Mouse (Mus musculus) embryonic facial prominence, embryonic 13.5 days (tissue): Measurements from ENCODE around the gene Zfr2. TPM values are rescaled to one million over a fixed set of nuclear protein-coding genes. Genes with fewer than 3 reads are reported as not detected.
A peak's percentile ranks its signal among the peaks of the same experiment; 100 is the strongest.

Experiments used
- ATAC-seq: fragments of 200-750 bp; cut with Nextera tagmentation; 2 replicates; pipeline ENCODE4 v1.8.0; 2017; ENCODE audit warnings: low read depth; ENCODE audit not compliant: insufficient number of reproducible peaks, insufficient read depth, low FRiP score, low TSS enrichment
- H3K27ac ChIP-seq: fragments of 300-500 bp; sonication (generic); 2 replicates; pipeline ENCODE4 v1.5.1; 2015; ENCODE audit warnings: moderate library complexity, mild to moderate bottlenecking, inconsistent platforms
- H3K27me3 ChIP-seq: fragments of 300-500 bp; sonication (generic); 2 replicates; pipeline ENCODE4 v1.6.1; 2015; ENCODE audit warnings: mild to moderate bottlenecking, inconsistent platforms
- H3K36me3 ChIP-seq: fragments of 300-500 bp; sonication (generic); 2 replicates; pipeline ENCODE4 v1.6.1; 2015; ENCODE audit warnings: mild to moderate bottlenecking, inconsistent platforms
- H3K4me1 ChIP-seq: fragments of 300-500 bp; sonication (generic); 2 replicates; pipeline ENCODE4 v1.6.1; 2015; ENCODE audit warnings: inconsistent platforms
- H3K4me2 ChIP-seq: fragments of 300-500 bp; sonication (generic); 2 replicates; pipeline ENCODE4 v1.6.1; 2015; ENCODE audit warnings: moderate library complexity, mild to moderate bottlenecking, inconsistent platforms
- H3K4me3 ChIP-seq: fragments of 300-500 bp; sonication (generic); 2 replicates; pipeline ENCODE4 v1.5.1; 2015; ENCODE audit warnings: mild to moderate bottlenecking, inconsistent platforms
- H3K9ac ChIP-seq: fragments of 300-500 bp; sonication (generic); 2 replicates; pipeline ENCODE4 v1.6.1; 2015; ENCODE audit warnings: mild to moderate bottlenecking, inconsistent platforms
- H3K9me3 ChIP-seq: fragments of 300-500 bp; sonication (generic); 2 replicates; pipeline ENCODE4 v1.6.1; 2016; ENCODE audit warnings: inconsistent platforms
- WGBS: fragments of 180-500 bp; shearing (Covaris S2); methylation state at CpG from one replicate; pipeline ENCODE4 v1.1.7; 2015; ENCODE audit warnings: mixed read lengths; 5-methylcytosine and 5-hydroxymethylcytosine counted together
- polyA plus RNA-seq: library from polyadenylated mRNA; unstranded; fragments of >200 nt; fragmentation: Nextera tagmentation; extraction: Ambion mirVana; gene quantifications from 2 replicates; pipeline ENCODE4 v1.2.1, GENCODE M21; 2015

The Zfr2 gene
- polyA plus RNA-seq, 1 experiment from 2014 or later: 11.8 TPM

DNA sequence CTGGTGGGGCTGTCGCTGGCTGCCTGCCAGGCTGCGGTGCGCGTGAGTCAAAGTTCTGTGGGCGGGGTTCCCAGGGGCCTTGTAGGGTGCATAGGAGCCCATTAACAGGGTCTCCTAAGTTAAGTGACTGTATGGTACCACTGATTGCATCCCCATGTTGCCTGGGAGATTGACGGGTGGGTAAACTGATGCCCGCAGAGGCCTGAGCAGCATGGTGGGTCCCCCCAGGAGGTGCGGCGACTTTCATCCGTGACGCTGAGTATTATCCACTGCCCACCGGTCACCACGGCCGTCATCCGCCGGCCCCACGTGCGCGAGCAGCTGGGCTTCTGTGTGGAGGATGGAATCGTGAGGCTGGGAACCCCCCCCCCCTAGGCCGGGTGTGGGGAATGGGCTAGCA, 39.4 kb downstream of the Zfr2 start:
- H3K9ac ChIP-seq: no peak overlapping the region
- H3K27ac ChIP-seq: no peak overlapping the region
- WGBS: 96% methylated on average over 21 of the region's 21 CpGs
- no peak overlapping the region for H3K4me2 ChIP-seq
- H3K4me1 ChIP-seq: peaks cover 16% of the 10 kb centered on the region
- no peaks in the 10 kb centered on the region for H3K9me3 ChIP-seq
- H3K27me3 ChIP-seq: no peaks in the 10 kb centered on the region
- peaks cover 43% of the 10 kb centered on the region for H3K36me3 ChIP-seq
- H3K4me3 ChIP-seq: no peak overlapping the region
- no peak for ATAC-seq

DNA sequence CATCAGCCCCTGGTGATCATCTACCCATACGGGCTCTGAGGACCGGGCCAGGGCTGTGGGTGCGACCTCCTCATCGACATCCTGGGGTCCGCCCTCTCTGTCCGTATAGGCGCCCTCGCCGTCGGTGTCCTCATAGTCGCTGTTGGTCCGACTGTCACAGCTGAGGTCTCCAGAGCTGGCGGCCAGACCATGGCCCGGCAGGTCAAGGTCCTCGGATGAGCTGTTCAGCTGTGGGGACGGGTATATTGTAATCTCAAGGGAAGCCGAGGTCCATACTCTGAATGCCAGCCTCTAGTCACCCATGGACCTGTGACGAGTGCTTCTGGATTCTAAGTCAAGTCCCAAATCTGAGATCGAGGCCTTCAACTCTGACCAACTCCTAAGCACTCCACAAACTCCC, 40.9 kb downstream of the Zfr2 start:
- ATAC-seq: no peak
- WGBS: 95% methylated on average over 19 of the region's 19 CpGs
- H3K36me3 ChIP-seq: peaks cover 43% of the 10 kb centered on the region

DNA sequence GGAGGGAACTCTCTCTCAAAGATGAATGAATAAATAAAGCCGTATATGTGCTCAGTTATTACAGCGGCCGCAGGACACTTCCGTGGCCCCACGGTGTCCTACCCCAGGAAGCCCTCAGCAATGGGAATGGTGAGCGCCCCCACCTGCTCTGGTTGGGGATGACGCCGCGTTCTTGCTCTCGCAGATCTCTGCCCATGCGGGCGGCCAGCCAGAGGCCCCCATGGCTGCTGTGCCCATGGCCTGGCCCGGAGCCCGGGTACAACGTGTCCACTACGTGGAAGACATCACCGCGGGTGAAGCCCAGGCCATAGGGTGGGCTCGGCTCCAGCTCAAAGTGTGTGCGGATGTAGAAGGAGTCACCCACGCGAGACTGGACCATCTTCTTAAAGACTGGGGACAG, 44.7 kb downstream of the Zfr2 start:
- peaks cover 7% of the 10 kb centered on the region for H3K4me1 ChIP-seq
- H3K4me2 ChIP-seq: no peak overlapping the region
- H3K27ac ChIP-seq: no peak overlapping the region
- no peak overlapping the region for H3K9ac ChIP-seq
- H3K9me3 ChIP-seq: no peaks in the 10 kb centered on the region
- H3K4me3 ChIP-seq: no peak overlapping the region
- 82% methylated on average over 22 of the region's 22 CpGs for WGBS
- no peak for ATAC-seq
- peaks cover 13% of the 10 kb centered on the region for H3K36me3 ChIP-seq
- peaks cover 17% of the 10 kb centered on the region for H3K27me3 ChIP-seq

More for the DNA sequence above, 40.9 kb downstream of the Zfr2 start:
- Histone ChIP-seq H3K4me1 (peaks cover 6% of the 10 kb centered on the region), H3K9ac (no peak overlapping the region), H3K4me3 (no peak overlapping the region), H3K27ac (no peak overlapping the region), H3K9me3 (no peaks in the 10 kb centered on the region), H3K4me2 (no peak overlapping the region), H3K27me3 (no peaks in the 10 kb centered on the region)

DNA sequence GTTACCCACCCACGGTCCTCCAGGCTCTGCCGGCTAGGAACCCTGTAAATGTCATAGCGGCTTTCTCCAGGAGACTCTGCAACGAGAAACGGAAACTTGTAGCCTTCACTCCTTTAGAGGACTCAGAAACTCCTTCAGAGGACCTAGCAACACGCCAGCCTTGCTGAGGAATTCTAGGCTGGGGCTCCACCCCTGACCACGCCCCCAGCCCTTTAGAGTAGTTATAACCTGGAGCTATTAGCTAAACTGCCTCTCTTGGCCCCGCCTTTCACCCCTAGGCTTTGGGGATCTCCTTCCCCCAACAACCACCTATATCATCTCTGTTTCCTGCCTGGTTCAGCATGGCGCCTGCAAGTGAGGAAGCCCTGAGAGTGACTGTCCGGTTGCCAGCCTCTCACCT, 46.5 kb downstream of the Zfr2 start:
- H3K9ac ChIP-seq: peak overlapping the region; percentile 46; the same call in 1 of the 2 replicates
- peaks cover 35% of the 10 kb centered on the region for H3K27me3 ChIP-seq
- 37% methylated on average over 10 of the region's 10 CpGs for WGBS
- no peak overlapping the region for H3K27ac ChIP-seq
- H3K9me3 ChIP-seq: no peaks in the 10 kb centered on the region
- no peak overlapping the region for H3K4me3 ChIP-seq
- peaks cover 15% of the 10 kb centered on the region for H3K4me1 ChIP-seq
- no peak overlapping the region for H3K4me2 ChIP-seq
- no peak for ATAC-seq
- H3K36me3 ChIP-seq: no peaks in the 10 kb centered on the region

DNA sequence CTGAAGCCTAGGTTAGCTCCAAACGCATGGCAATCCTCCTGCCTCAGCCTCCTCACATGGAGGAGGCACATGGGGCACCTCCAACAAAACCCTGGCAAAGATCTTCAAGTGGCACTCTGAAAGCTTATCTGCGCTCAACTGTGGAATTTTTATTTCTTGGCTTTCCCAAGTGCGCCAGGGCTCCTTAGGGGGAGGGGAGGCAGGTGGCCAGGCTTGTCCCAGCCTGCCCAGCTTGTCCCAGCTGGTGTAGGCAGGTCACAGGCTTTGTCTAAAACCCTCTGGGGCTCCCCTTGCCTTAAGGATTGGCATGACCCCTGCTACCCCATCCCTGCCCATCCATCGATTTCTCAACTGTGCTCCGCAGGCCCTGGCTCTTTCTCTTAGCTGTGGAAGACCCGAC, 51.2 kb downstream of the Zfr2 start:
- ATAC-seq: no peak
- H3K4me3 ChIP-seq: 0 out of 2 replicates have a peak overlapping the region, but pooled peaks have one; percentile 3
- no peak overlapping the region for H3K9ac ChIP-seq
- no peaks in the 10 kb centered on the region for H3K9me3 ChIP-seq
- no peaks in the 10 kb centered on the region for H3K36me3 ChIP-seq
- H3K4me2 ChIP-seq: no peak overlapping the region; the same call in 1 of the 2 replicates
- peaks cover 29% of the 10 kb centered on the region for H3K4me1 ChIP-seq
- H3K27me3 ChIP-seq: peaks cover 62% of the 10 kb centered on the region
- WGBS: 45% methylated on average over 6 of the region's 6 CpGs
- 0 out of 2 replicates have a peak overlapping the region, but pooled peaks have one; percentile 8 for H3K27ac ChIP-seq

DNA sequence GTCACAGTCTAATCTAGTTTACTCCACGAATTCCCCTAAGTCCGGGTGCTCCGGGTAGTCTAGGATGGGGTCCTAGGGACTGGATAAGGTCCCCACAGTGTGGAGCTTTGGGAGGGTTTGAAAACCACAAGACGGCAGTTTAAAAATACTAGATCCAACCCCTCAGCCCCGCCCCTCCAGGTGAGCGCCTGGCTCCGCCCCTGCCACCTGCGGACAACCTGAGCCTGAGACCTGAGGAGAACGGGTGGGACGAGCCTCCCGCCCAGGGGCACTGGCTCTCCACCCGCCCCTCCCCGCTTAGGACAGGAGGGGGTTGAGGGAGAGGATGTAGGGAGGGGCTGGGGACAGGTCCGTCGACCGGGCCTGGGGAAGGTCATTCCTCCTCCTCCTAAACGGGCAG, 51.8 kb downstream of the Zfr2 start:
- 5% methylated on average over 17 of the region's 17 CpGs for WGBS

DNA sequence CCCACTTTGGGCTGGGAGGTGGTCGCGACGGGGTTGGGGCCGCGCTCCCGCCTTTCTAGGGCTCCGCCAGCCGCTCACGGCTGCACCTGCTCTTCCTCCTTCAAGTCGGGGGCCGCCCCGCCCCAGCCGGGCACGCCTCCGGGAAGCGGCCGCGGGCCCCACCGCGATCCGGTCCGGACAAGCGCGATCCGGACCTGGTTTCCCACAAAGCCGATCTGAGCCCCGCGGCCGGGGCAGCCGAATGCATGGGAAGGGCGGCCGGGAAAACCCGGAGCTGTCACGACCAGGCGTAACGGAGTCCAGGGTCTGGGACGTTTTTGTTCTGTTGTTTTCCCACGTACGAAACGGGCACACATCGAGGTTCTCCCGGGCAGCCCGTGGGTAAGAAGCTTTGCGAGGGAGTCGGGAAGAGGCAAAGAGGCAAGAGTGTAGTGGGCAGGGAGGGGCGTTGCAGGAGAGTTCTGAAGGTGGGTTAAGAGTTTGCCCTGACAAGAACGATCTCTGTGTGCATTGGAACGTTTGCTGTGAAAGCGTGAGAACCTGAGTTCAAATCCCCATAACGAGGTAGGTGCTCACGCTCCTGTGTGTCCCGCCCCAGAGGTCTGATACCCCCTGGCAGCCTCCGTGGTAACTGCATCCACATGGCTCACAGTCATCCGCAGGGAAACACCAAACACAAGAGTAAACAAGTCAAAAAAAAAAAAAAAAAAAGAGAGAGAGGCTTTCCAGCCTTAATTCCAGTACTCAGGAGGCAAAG, 52.9 kb downstream of the Zfr2 start:
- peak overlapping the region; percentile 72 for H3K4me2 ChIP-seq
- peak overlapping the region; percentile 44 for H3K4me3 ChIP-seq
- H3K4me1 ChIP-seq: peaks cover 33% of the 10 kb centered on the region
- peak overlapping the region; percentile 64 for H3K9ac ChIP-seq
- no peaks in the 10 kb centered on the region for H3K36me3 ChIP-seq
- H3K27ac ChIP-seq: 0 out of 2 replicates have a peak overlapping the region, but pooled peaks have one; percentile 16
- H3K9me3 ChIP-seq: no peaks in the 10 kb centered on the region
- 2% methylated on average over 54 of the region's 54 CpGs for WGBS
- ATAC-seq: peak; percentile 45; the same call in 1 of the 2 replicates
- peaks cover 69% of the 10 kb centered on the region for H3K27me3 ChIP-seq

More for the DNA sequence above, 51.8 kb downstream of the Zfr2 start:
- Histone ChIP-seq H3K36me3 (no peaks in the 10 kb centered on the region), H3K27ac (peak overlapping the region; percentile 16; the same call in 1 of the 2 replicates), H3K4me2 (peak overlapping the region; percentile 72), H3K27me3 (peaks cover 66% of the 10 kb centered on the region), H3K9me3 (no peaks in the 10 kb centered on the region), H3K4me1 (peaks cover 26% of the 10 kb centered on the region; the same call in 1 of the 2 replicates), H3K4me3 (peak overlapping the region; percentile 44; the same call in 1 of the 2 replicates), H3K9ac (no peak overlapping the region)
- ATAC-seq: peak; percentile 11; the same call in 1 of the 2 replicates

DNA sequence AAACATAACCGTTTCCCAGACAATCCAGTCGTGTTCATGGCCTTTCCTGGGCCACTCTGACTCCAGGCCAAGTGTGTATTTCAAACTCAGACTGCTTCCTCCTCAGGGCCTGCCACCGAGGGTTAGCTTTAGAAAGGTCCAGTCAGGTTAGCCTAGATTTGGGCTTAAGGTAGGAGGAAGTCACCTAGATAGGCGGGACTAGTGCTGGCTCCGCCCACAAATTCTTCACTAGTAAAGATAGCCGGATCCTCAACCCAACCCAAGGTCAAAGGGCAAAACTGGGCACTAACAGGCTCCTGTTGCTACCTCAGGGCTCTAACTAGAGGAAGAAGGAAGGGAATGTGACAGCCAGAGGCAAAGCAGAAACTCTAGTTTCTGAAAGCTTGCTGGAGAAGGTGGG, 53.6 kb downstream of the Zfr2 start:
- Histone ChIP-seq H3K27me3 (peaks cover 71% of the 10 kb centered on the region), H3K4me2 (no peak overlapping the region)
- 32% methylated on average over 6 of the region's 6 CpGs for WGBS

DNA sequence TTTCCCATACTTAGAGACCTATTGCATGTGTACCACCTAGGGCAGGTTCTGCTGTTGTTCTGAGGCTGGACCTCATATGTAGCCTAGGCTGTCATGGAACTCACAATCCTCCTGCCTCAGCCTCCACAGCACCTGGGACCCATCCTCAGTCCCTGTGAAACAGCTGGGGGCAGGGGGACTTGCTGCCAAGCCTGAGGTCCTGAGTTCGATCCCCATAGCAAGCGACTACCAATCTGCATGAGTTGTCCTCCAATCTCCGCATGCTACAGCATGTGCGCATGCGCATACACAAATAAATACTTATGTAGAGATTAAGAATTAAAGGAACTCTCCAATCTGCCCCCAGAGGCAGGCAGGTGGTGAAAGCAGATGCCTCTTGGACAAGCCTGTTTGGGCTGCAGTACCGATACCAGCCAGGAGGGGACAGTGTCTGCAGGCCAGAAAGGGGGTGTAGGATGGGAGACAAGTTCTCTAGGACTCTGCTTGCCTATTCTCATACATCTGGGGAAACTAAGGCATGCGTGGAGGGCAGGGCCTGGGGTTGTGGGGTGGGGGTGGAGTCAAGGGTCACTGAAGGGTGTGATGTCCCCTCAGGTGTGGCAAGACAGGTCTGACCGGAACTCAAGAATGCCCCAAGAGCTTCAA, 54.7 kb downstream of the Zfr2 start:
- peaks cover 71% of the 10 kb centered on the region for H3K27me3 ChIP-seq
- ATAC-seq: no peak

More for the DNA sequence above, 53.6 kb downstream of the Zfr2 start:
- no peak for ATAC-seq
- Histone ChIP-seq H3K4me1 (peaks cover 39% of the 10 kb centered on the region), H3K27ac (no peak overlapping the region), H3K4me3 (no peak overlapping the region), H3K36me3 (no peaks in the 10 kb centered on the region), H3K9ac (no peak overlapping the region), H3K9me3 (no peaks in the 10 kb centered on the region)

DNA sequence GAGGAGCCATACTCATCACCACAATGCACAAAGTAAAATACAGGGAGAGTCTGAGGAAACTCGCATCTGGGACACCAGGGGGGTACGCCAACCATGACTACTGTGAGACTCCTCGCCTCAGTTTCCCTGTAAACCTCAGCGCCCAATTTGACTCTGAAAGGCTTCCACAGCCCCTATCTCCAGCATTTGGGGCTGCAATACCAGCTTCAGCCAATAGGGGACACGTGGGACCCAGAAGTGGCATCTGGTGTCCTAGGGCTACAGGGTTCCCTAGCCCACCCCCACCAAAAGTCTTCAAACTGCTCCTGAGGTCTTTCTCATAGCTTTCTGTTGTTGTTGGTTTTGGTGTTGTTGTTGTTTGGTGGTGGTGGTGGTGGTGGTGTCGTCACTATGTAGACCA, 55.6 kb downstream of the Zfr2 start:
- Histone ChIP-seq H3K27me3 (peaks cover 61% of the 10 kb centered on the region), H3K4me3 (no peak overlapping the region), H3K27ac (no peak overlapping the region), H3K4me1 (peaks cover 40% of the 10 kb centered on the region), H3K9ac (no peak overlapping the region; the same call in 1 of the 2 replicates), H3K36me3 (no peaks in the 10 kb centered on the region), H3K4me2 (no peak overlapping the region), H3K9me3 (no peaks in the 10 kb centered on the region)
- 30% methylated on average over 6 of the region's 6 CpGs for WGBS
- no peak for ATAC-seq

More for the DNA sequence above, 54.7 kb downstream of the Zfr2 start:
- no peak overlapping the region for H3K27ac ChIP-seq
- H3K4me3 ChIP-seq: no peak overlapping the region
- WGBS: 61% methylated on average over 8 of the region's 8 CpGs
- peak overlapping the region; percentile 21; the same call in 1 of the 2 replicates for H3K9ac ChIP-seq
- peaks cover 39% of the 10 kb centered on the region for H3K4me1 ChIP-seq
- no peak overlapping the region for H3K4me2 ChIP-seq
- no peaks in the 10 kb centered on the region for H3K9me3 ChIP-seq
- H3K36me3 ChIP-seq: no peaks in the 10 kb centered on the region

DNA sequence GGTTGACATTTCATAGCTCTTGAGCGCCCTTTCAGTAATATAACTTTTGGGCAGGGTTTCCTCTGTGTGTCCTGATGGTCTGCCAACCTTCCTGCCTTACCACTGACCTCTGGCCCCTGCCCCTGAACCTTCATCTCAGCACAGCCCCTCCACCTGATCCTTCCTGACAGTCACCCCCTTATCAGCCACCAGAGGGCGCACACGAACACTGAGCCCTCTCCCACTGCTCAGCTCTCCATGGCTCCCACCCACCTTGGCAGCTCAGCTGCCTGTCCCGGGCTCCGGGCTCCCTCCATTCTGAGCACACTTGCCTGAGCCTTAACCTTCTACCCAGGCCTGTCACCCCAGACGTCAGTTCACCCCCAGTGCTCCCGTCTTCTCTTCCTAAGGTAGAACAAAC, 56.3 kb downstream of the Zfr2 start:
- no peaks in the 10 kb centered on the region for H3K9me3 ChIP-seq
- no peak overlapping the region for H3K27ac ChIP-seq
- H3K36me3 ChIP-seq: no peaks in the 10 kb centered on the region
- no peak overlapping the region for H3K9ac ChIP-seq
- 4% methylated on average over 7 of the region's 7 CpGs for WGBS
- 0 out of 2 replicates have a peak overlapping the region, but pooled peaks have one; percentile 18 for H3K4me2 ChIP-seq
- H3K4me3 ChIP-seq: no peak overlapping the region
- peaks cover 55% of the 10 kb centered on the region for H3K27me3 ChIP-seq
- ATAC-seq: no peak
- H3K4me1 ChIP-seq: peaks cover 41% of the 10 kb centered on the region
